Mouse (Mus musculus) embryonic facial prominence, embryonic 12.5 days (tissue): ENCODE measurements around the gene Iqsec1. TPM values are rescaled to one million over a fixed set of nuclear protein-coding genes. Genes with fewer than 3 reads are reported as not detected.

Experiments used
- ATAC-seq: fragments of 200-750 bp; cut with Nextera tagmentation; 2 replicates; pipeline ENCODE4 v1.8.0; 2017; ENCODE audit not compliant: insufficient number of reproducible peaks, insufficient read depth, low FRiP score, low TSS enrichment
- H3K27ac ChIP-seq: fragments of 300-500 bp; sonication (generic); 2 replicates; pipeline ENCODE4 v1.5.1; 2016; ENCODE audit warnings: mild to moderate bottlenecking
- H3K27me3 ChIP-seq: fragments of 300-500 bp; sonication (generic); 2 replicates; pipeline ENCODE4 v1.6.1; 2016; ENCODE audit warnings: mild to moderate bottlenecking, moderate library complexity
- H3K36me3 ChIP-seq: fragments of 300-500 bp; sonication (generic); 2 replicates; pipeline ENCODE4 v1.6.1; 2016; ENCODE audit warnings: mild to moderate bottlenecking
- H3K4me1 ChIP-seq: fragments of 300-500 bp; sonication (generic); 2 replicates; pipeline ENCODE4 v1.6.1; 2016
- H3K4me2 ChIP-seq: fragments of 300-500 bp; sonication (generic); replicated peaks from 2 replicates; pipeline ENCODE4 v1.6.1; 2016; ENCODE audit warnings: mild to moderate bottlenecking, moderate library complexity
- H3K4me3 ChIP-seq: fragments of 300-500 bp; sonication (generic); 2 replicates; pipeline ENCODE4 v1.5.1; 2016; ENCODE audit warnings: mild to moderate bottlenecking
- H3K9ac ChIP-seq: fragments of 300-500 bp; sonication (generic); 2 replicates; pipeline ENCODE4 v1.6.1; 2016; ENCODE audit warnings: mild to moderate bottlenecking, moderate library complexity
- H3K9me3 ChIP-seq: fragments of 300-500 bp; sonication (generic); 2 replicates; pipeline ENCODE4 v1.6.1; 2016; ENCODE audit warnings: mild to moderate bottlenecking, moderate library complexity
- WGBS: fragments of 180-500 bp; shearing (Covaris S2); methylation state at CpG from one replicate; pipeline ENCODE4 v1.1.7; 2016; 5-methylcytosine and 5-hydroxymethylcytosine counted together
- polyA plus RNA-seq: library from polyadenylated mRNA; unstranded; fragments of >200 nt; fragmentation: Nextera tagmentation; extraction: Ambion mirVana; gene quantifications from 2 replicates; pipeline ENCODE4 v1.2.1, GENCODE M21; 2016

Iqsec1 gene
- polyA plus RNA-seq, 1 experiment from 2014 or later: 11.0 TPM

- H3K9ac ChIP-seq: no peak overlapping the region
- no peaks in the 10 kb centered on the region for H3K27me3 ChIP-seq
- peaks cover 17% of the 10 kb centered on the region for H3K4me1 ChIP-seq
- no peaks in the 10 kb centered on the region for H3K9me3 ChIP-seq
- no peak overlapping the region for H3K27ac ChIP-seq
- H3K4me3 ChIP-seq: no peak overlapping the region
- H3K36me3 ChIP-seq: no peaks in the 10 kb centered on the region
- 45% methylated on average over 4 of the region's 4 CpGs for WGBS
- H3K4me2 ChIP-seq: no peak overlapping the region
- ATAC-seq: no peak
These were observed 68.7 kb downstream of the Iqsec1 start for GRCm38 (mm10) chr6:90919636-90920420.

- Histone ChIP-seq H3K9ac (no peak overlapping the region), H3K4me1 (peaks cover 12% of the 10 kb centered on the region), H3K36me3 (no peaks in the 10 kb centered on the region), H3K27me3 (no peaks in the 10 kb centered on the region), H3K27ac (no peak overlapping the region), H3K9me3 (no peaks in the 10 kb centered on the region), H3K4me2 (no peak overlapping the region), H3K4me3 (no peak overlapping the region)
- ATAC-seq: no peak
- WGBS: 26% methylated on average over 2 of the region's 2 CpGs
These were observed 72.9 kb downstream of the Iqsec1 start for GRCm38 (mm10) chr6:90915585-90915984.

- Histone ChIP-seq H3K4me1 (no peaks in the 10 kb centered on the region; the same call in 1 of the 2 replicates), H3K4me2 (no peak overlapping the region), H3K9ac (no peak overlapping the region), H3K4me3 (no peak overlapping the region), H3K36me3 (no peaks in the 10 kb centered on the region), H3K9me3 (no peaks in the 10 kb centered on the region), H3K27ac (no peak overlapping the region), H3K27me3 (no peaks in the 10 kb centered on the region)
- ATAC-seq: no peak
- 86% methylated on average over 5 of the region's 5 CpGs for WGBS
These were observed 74.7 kb downstream of the Iqsec1 start for GRCm38 (mm10) chr6:90913771-90914170.

DNA sequence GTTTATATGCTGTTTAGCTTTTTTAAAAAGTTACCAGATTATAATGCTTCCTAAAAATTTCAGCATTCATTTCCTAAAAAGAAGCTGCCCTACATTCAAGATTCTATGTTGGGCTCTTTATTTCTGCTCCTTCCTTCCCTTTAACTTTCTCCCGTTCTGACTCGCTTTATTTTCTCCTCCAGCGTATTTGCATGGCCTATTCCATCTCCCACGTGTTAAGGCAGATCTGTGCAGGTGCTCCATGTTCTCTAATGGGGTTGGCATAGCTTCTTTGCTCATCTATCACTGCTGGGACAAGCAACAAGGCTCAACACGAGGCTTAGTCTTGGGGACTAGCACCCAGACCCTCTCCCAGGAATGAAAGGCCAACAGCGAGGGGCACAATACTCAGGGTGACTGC is 75.7 kb downstream of the Iqsec1 start:
- Histone ChIP-seq H3K27me3 (no peaks in the 10 kb centered on the region), H3K4me3 (no peak overlapping the region), H3K27ac (no peak overlapping the region), H3K4me2 (no peak overlapping the region), H3K9me3 (no peaks in the 10 kb centered on the region), H3K4me1 (no peaks in the 10 kb centered on the region; the same call in 1 of the 2 replicates), H3K9ac (no peak overlapping the region), H3K36me3 (no peaks in the 10 kb centered on the region)
- WGBS: 78% methylated on average over 6 of the region's 6 CpGs
- no peak for ATAC-seq

- WGBS: 100% methylated on average over 2 of the region's 2 CpGs
- Histone ChIP-seq H3K4me3 (no peak overlapping the region), H3K4me2 (no peak overlapping the region), H3K27me3 (peaks cover 7% of the 10 kb centered on the region; the same call in 1 of the 2 replicates), H3K36me3 (no peaks in the 10 kb centered on the region), H3K4me1 (peaks cover 3% of the 10 kb centered on the region; the same call in 1 of the 2 replicates), H3K9me3 (no peaks in the 10 kb centered on the region), H3K9ac (no peak overlapping the region), H3K27ac (no peak overlapping the region)
- no peak for ATAC-seq
These were observed 84.3 kb downstream of the Iqsec1 start for GRCm38 (mm10) chr6:90904143-90904542.

- Histone ChIP-seq H3K27ac (no peak overlapping the region), H3K9me3 (no peaks in the 10 kb centered on the region), H3K4me3 (no peak overlapping the region), H3K27me3 (peaks cover 7% of the 10 kb centered on the region; the same call in 1 of the 2 replicates), H3K4me1 (peaks cover 3% of the 10 kb centered on the region; the same call in 1 of the 2 replicates), H3K36me3 (no peaks in the 10 kb centered on the region), H3K4me2 (no peak overlapping the region), H3K9ac (no peak overlapping the region)
- WGBS: 51% methylated on average over 6 of the region's 6 CpGs
- ATAC-seq: no peak
These were observed 88.2 kb downstream of the Iqsec1 start for GRCm38 (mm10) chr6:90900302-90900701.

DNA sequence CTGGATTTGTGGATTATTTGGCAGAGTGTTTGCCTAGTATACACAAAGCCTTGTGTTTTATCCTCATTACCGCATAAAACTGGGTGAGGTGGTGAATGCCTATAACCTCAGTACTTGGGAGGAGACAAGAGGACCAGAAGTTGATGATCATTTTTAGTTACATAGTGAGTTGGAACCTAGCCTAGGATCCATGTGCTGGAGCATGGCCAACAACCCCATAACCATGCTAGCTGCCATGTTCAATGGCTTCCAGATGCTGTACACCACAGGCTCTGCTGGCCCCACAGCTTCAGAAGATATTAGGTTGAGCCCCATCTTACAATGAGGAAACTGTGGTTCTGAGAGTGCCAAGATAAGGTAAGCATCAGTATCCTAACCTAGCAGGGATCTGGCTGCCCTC is 89.2 kb downstream of the Iqsec1 start:
- H3K27me3 ChIP-seq: no peaks in the 10 kb centered on the region

DNA sequence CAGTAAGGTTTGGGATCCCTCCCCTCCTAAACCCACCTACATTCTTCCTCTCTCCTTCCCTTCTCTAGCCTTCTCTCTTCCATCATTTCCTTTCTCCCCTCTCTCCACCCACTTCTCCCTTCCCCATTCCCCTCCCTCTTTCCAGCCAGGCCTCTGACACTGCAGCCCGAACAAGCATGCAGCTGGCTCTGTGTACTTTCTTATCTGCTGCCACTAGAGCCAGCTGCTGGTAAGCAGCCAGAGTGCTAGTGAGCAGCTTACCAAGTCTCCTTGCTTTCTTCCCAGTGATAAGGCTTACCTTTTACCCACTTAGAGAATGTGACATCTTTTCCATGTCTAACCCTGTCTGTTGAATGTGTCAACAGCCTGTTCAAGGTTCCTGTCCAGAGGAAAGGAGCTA is 90.4 kb downstream of the Iqsec1 start:
- Histone ChIP-seq H3K36me3 (no peaks in the 10 kb centered on the region), H3K4me1 (peaks cover 3% of the 10 kb centered on the region; the same call in 1 of the 2 replicates), H3K27me3 (no peaks in the 10 kb centered on the region), H3K4me2 (no peak overlapping the region), H3K9me3 (no peaks in the 10 kb centered on the region), H3K9ac (no peak overlapping the region), H3K4me3 (no peak overlapping the region), H3K27ac (no peak overlapping the region)
- no peak for ATAC-seq
- 17% methylated on average over 1 of the region's 1 CpGs for WGBS

More for the DNA sequence above, 89.2 kb downstream of the Iqsec1 start:
- no peak for ATAC-seq
- no peak overlapping the region for H3K9ac ChIP-seq
- H3K36me3 ChIP-seq: no peaks in the 10 kb centered on the region
- H3K4me1 ChIP-seq: peaks cover 3% of the 10 kb centered on the region; the same call in 1 of the 2 replicates
- H3K4me3 ChIP-seq: no peak overlapping the region
- no peak overlapping the region for H3K27ac ChIP-seq
- no peaks in the 10 kb centered on the region for H3K9me3 ChIP-seq
- 88% methylated on average over 1 of the region's 1 CpGs for WGBS
- no peak overlapping the region for H3K4me2 ChIP-seq

- 82% methylated on average over 1 of the region's 1 CpGs for WGBS
- Histone ChIP-seq H3K4me3 (no peak overlapping the region), H3K9ac (no peak overlapping the region), H3K27ac (no peak overlapping the region), H3K27me3 (no peaks in the 10 kb centered on the region), H3K4me1 (no peaks in the 10 kb centered on the region), H3K4me2 (no peak overlapping the region), H3K36me3 (no peaks in the 10 kb centered on the region), H3K9me3 (no peaks in the 10 kb centered on the region)
- ATAC-seq: no peak
These were observed 96.1 kb downstream of the Iqsec1 start for GRCm38 (mm10) chr6:90892401-90892800.

- no peak overlapping the region for H3K27ac ChIP-seq
- WGBS: 82% methylated on average over 7 of the region's 7 CpGs
- H3K4me1 ChIP-seq: no peaks in the 10 kb centered on the region
- no peak overlapping the region for H3K4me2 ChIP-seq
- no peaks in the 10 kb centered on the region for H3K9me3 ChIP-seq
- H3K27me3 ChIP-seq: no peaks in the 10 kb centered on the region
- ATAC-seq: no peak
- no peak overlapping the region for H3K9ac ChIP-seq
- H3K36me3 ChIP-seq: no peaks in the 10 kb centered on the region
- no peak overlapping the region for H3K4me3 ChIP-seq
These were observed 98.9 kb downstream of the Iqsec1 start for GRCm38 (mm10) chr6:90889356-90890285.

DNA sequence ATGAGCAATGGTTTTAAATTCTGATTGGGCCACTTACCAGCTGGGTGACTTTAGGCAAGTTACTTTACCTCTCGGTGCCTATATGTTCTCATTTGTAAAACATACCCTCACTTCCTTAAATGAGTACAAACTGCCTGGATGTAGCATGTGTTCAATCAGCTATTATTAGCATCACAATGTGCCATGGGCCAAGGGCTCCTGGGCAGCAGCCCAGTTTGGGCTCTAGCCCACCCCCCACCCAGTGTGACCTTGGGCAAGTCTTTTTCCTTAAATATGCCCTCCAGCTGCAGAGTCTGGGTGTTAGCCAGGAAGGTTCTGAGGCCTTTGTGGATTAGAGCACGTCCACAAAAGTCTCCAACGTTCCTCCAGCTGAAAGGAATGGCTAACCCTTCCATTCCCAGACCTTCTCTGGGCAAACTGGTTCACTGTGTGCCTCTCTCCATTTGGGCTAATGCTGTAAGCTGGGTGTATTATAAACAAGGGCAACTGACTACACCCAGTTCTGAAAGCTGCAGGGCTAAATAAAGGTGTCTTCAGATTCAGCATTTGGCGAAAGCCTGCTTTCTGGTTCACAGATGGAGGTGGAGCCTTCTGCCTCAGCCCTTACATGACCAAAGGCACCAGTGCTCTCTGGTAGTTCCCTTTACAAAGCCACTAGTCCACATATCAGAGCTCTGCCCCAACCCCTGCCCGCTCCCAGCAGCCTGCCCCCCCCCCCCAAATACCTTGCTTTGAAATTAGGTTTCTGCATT is 101.3 kb downstream of the Iqsec1 start:
- Histone ChIP-seq H3K36me3 (no peaks in the 10 kb centered on the region), H3K9ac (no peak overlapping the region), H3K4me1 (no peaks in the 10 kb centered on the region), H3K27ac (no peak overlapping the region), H3K4me2 (no peak overlapping the region), H3K9me3 (no peaks in the 10 kb centered on the region), H3K4me3 (no peak overlapping the region), H3K27me3 (no peaks in the 10 kb centered on the region)
- 70% methylated on average over 5 of the region's 5 CpGs for WGBS
- ATAC-seq: no peak
